Mouse (Mus musculus) midbrain, postnatal 0 days (tissue): Measurements from ENCODE around the gene Krt83. TPM values are rescaled to one million over a fixed set of nuclear protein-coding genes. Genes with fewer than 3 reads are reported as not detected.

Source experiments
- ATAC-seq: fragments of 200-750 bp; cut with Nextera tagmentation; 2 replicates; pipeline ENCODE4 v1.8.0; 2017; ENCODE audit warnings: moderate number of reproducible peaks, mild to moderate bottlenecking, moderate TSS enrichment, moderate library complexity; ENCODE audit not compliant: low FRiP score
- DNase-seq: peaks from one replicate; pipeline ENCODE4 v3.0.0-alpha.2; 2015; ENCODE audit warnings: low spot score
- H3K27ac ChIP-seq: fragments of 300-500 bp; sonication (generic); 2 replicates; pipeline ENCODE4 v1.5.1; 2014; ENCODE audit warnings: low read depth, mild to moderate bottlenecking, low read length, mixed read lengths
- H3K27me3 ChIP-seq: fragments of 300-500 bp; sonication (generic); 2 replicates; pipeline ENCODE4 v1.6.1; 2014; ENCODE audit warnings: low read length, control low read depth, mixed read lengths; ENCODE audit not compliant: insufficient read depth
- H3K36me3 ChIP-seq: fragments of 300-500 bp; sonication (generic); 2 replicates; pipeline ENCODE4 v1.6.1; 2014; ENCODE audit warnings: low read length, control low read depth, mixed read lengths; ENCODE audit not compliant: insufficient read depth
- H3K4me1 ChIP-seq: fragments of 300-500 bp; sonication (generic); 2 replicates; pipeline ENCODE4 v1.6.1; 2014; ENCODE audit warnings: mild to moderate bottlenecking, control low read depth, antibody characterized with exemption, low read length, mixed read lengths; ENCODE audit not compliant: insufficient read depth
- H3K4me2 ChIP-seq: fragments of 300-500 bp; sonication (generic); 2 replicates; pipeline ENCODE4 v1.6.1; 2014; ENCODE audit warnings: low read depth, mild to moderate bottlenecking, low read length, mixed read lengths; ENCODE audit not compliant: poor library complexity, severe bottlenecking
- H3K4me3 ChIP-seq: fragments of 300-500 bp; sonication (generic); 2 replicates; pipeline ENCODE4 v1.5.1; 2014; ENCODE audit warnings: low read depth, mild to moderate bottlenecking, low read length, moderate library complexity
- H3K9ac ChIP-seq: fragments of 300-500 bp; sonication (generic); replicated peaks from 2 replicates; pipeline ENCODE4 v1.6.1; 2014; ENCODE audit warnings: mild to moderate bottlenecking, low read length, moderate library complexity, mixed read lengths; ENCODE audit not compliant: poor library complexity, severe bottlenecking
- H3K9me3 ChIP-seq: fragments of 300-500 bp; sonication (generic); 2 replicates; pipeline ENCODE4 v1.6.1; 2016; ENCODE audit warnings: low read length, control low read depth
- CTCF ChIP-seq: IDR thresholded peaks from 2 replicates; pipeline ENCODE4 v1.5.1; 2016; ENCODE audit warnings: antibody characterized with exemption, mild to moderate bottlenecking
- WGBS: fragments of 180-500 bp; shearing (Covaris S2); extraction: QIAGEN DNeasy Blood & Tissue Kit; methylation state at CpG from one replicate; pipeline ENCODE4 v1.1.7; 2014; 5-methylcytosine and 5-hydroxymethylcytosine counted together
- polyA plus RNA-seq: library from polyadenylated mRNA; unstranded; fragments of >200 nt; fragmentation: Nextera tagmentation; extraction: Ambion mirVana; gene quantifications from 2 replicates; pipeline ENCODE4 v1.2.1, GENCODE M21; 2015
- total RNA-seq: library from RNA; depleted of rRNA; stranded (reverse); fragments of >200 nt; gene quantifications from 2 replicates; pipeline ENCODE4 v1.2.3, GENCODE M21; 2014; rRNA removed

Gene Krt83
- total RNA-seq (not detected in 2 replicates), polyA plus RNA-seq (not detected in 2 replicates)

GRCm38 (mm10) chr15:101491431-101491830 lies at the start of gene Krt83:
Krt83 (minus strand) TSS chr15:101491512.
- ATAC-seq (no peak), DNase-seq (peak; percentile 26)
- WGBS, result 49% methylated on average over 6 of the region's 6 CpGs

GRCm38 (mm10) chr15:101538580-101538900 lies 47.2 kb upstream of the Krt83 start:
- Histone ChIP-seq H3K36me3 (no peaks in the 10 kb centered on the region), H3K9ac (no peak overlapping the region), H3K27me3 (no peaks in the 10 kb centered on the region), H3K9me3 (no peaks in the 10 kb centered on the region), H3K4me2 (no peak overlapping the region), H3K27ac (no peak overlapping the region), H3K4me1 (no peaks in the 10 kb centered on the region), H3K4me3 (no peak overlapping the region)
- no peak for DNase-seq
- ATAC-seq, result no peak
- WGBS, result 58% methylated on average over 4 of the region's 4 CpGs
- no peak for TF ChIP-seq CTCF

More at GRCm38 (mm10) chr15:101491431-101491830, at the start of gene Krt83:
- H3K4me2 ChIP-seq, result no peak within 1 kb of the TSS
- H3K27me3 ChIP-seq, result no peaks in the 10 kb centered on the region
- H3K9ac ChIP-seq, result no peak within 1 kb of the TSS
- no peaks in the 10 kb centered on the region for H3K36me3 ChIP-seq
- TF ChIP-seq CTCF, result no peak
- H3K9me3 ChIP-seq, result no peaks in the 10 kb centered on the region
- H3K27ac ChIP-seq, result no peak within 1 kb of the TSS
- H3K4me3 ChIP-seq, result no peak within 1 kb of the TSS
- no peaks in the 10 kb centered on the region for H3K4me1 ChIP-seq

GRCm38 (mm10) chr15:101537864-101538579 lies 46.7 kb upstream of the Krt83 start:
- TF ChIP-seq CTCF, result peak; percentile 42
- WGBS, result 47% methylated on average over 7 of the region's 7 CpGs
- no peak for ATAC-seq

GRCm38 (mm10) chr15:101536054-101536850 lies 44.9 kb upstream of the Krt83 start:
- Histone ChIP-seq H3K4me2 (no peak overlapping the region), H3K36me3 (no peaks in the 10 kb centered on the region), H3K27ac (no peak overlapping the region), H3K9me3 (no peaks in the 10 kb centered on the region), H3K4me3 (no peak overlapping the region), H3K4me1 (no peaks in the 10 kb centered on the region), H3K9ac (no peak overlapping the region), H3K27me3 (no peaks in the 10 kb centered on the region)
- TF ChIP-seq CTCF, result no peak
- DNase-seq (no peak), ATAC-seq (no peak)
- WGBS, result 67% methylated on average over 9 of the region's 9 CpGs

More at GRCm38 (mm10) chr15:101537864-101538579, 46.7 kb upstream of the Krt83 start:
- DNase-seq, result no peak
- H3K27me3 ChIP-seq, result no peaks in the 10 kb centered on the region
- no peaks in the 10 kb centered on the region for H3K9me3 ChIP-seq
- no peak overlapping the region for H3K4me2 ChIP-seq
- H3K36me3 ChIP-seq, result no peaks in the 10 kb centered on the region
- no peak overlapping the region for H3K4me3 ChIP-seq
- no peak overlapping the region for H3K9ac ChIP-seq
- no peak overlapping the region for H3K27ac ChIP-seq
- H3K4me1 ChIP-seq, result no peaks in the 10 kb centered on the region

GRCm38 (mm10) chr15:101532720-101533119 lies 41.4 kb upstream of the Krt83 start, which contains the start of gene Krt84:
Krt84 (minus strand) TSS chr15:101532820.
- H3K4me2 ChIP-seq, result no peak within 1 kb of the TSS
- H3K4me1 ChIP-seq, result no peaks in the 10 kb centered on the region
- no peak within 1 kb of the TSS for H3K27ac ChIP-seq
- H3K27me3 ChIP-seq, result no peaks in the 10 kb centered on the region
- TF ChIP-seq CTCF, result no peak
- no peak within 1 kb of the TSS for H3K9ac ChIP-seq
- no peaks in the 10 kb centered on the region for H3K36me3 ChIP-seq
- no peak for DNase-seq
- H3K9me3 ChIP-seq, result no peaks in the 10 kb centered on the region
- ATAC-seq, result no peak
- WGBS, result 87% methylated on average over 7 of the region's 7 CpGs
- no peak within 1 kb of the TSS for H3K4me3 ChIP-seq
